Mouse (Mus musculus) heart, adult 2 months (tissue): ENCODE data around the gene Ccdc69.

Experiments used
- CTCF ChIP-seq: fragments of 200-600 bp; IDR thresholded peaks from 2 replicates; pipeline ENCODE4 v1.8.1; 2022; ENCODE audit warnings: antibody characterized with exemption, mild to moderate bottlenecking, moderate library complexity
- POLR2A ChIP-seq: fragments of 200-500 bp; IDR thresholded peaks from 2 replicates; pipeline ENCODE4 v1.6.1; 2011; ENCODE audit warnings: mild to moderate bottlenecking, low read depth, low read length, control low read depth; ENCODE audit not compliant: insufficient read depth

DNA sequence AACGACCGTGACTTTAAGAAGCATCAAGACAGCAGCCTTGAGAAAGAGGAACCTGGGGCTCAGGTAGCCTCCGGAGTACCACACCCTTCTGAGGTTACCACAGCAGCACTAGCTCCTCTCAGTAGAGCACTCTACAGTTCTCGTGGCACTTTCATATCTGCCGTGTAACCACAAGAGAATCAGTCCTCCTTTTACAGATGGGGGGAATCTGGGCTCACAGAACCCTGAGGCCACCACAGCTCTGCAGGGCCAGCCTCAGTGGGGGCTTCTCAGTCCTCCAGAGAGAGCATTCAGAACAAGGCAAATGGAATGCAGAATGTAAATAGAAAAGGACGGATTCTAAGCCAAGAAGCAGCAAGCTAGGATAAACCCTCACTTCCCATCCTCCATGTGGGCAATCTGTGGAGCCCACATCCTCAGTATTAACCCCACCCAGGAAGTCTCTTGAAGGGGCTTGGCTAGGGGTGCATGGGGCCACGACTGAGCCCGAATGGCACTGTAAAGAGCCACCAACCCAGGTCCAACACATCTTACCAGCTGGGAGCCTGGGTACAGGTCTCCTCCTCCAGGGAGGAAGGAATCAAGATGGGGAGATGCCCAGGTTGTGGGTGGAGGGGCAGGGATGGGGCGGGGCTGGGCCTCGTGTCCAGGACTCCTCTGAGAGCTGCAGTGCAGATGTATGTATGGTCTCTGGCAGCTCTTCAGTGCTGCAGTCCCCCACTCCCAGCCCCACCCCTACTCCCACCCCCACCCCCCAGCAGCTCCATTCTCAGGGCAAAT lies 46.5 kb downstream of the Ccdc69 start:
- TF ChIP-seq CTCF, result no peak
- no peak for TF ChIP-seq POLR2A
